Mouse (Mus musculus) hematopoietic stem cell, adult 5-6 weeks (primary cell): ENCODE measurements around the gene Adgrg3. TPM values are rescaled to one million over a fixed set of nuclear protein-coding genes. Genes with fewer than 3 reads are reported as not detected.

ENCODE experiments used
- ATAC-seq, 2 experiments: fragments of 125-278 bp in 1 of 2; replicated peaks in 1 of 2; 2 replicates each; pipeline ENCODE4 v1.8.0; 2016 to 2017; ENCODE audit warnings: inconsistent platforms in 2 of 2, mild to moderate bottlenecking in 2 of 2, moderate number of reproducible peaks in 2 of 2, low read depth in 1 of 2, moderate TSS enrichment in 1 of 2; ENCODE audit not compliant: low FRiP score in 2 of 2, poor library complexity in 2 of 2, severe bottlenecking in 2 of 2, insufficient read depth in 1 of 2, low TSS enrichment in 1 of 2
- total RNA-seq: library from RNA; stranded (forward); fragments of 172-1452, 232-1000 nt; gene quantifications from 2 replicates; pipeline ENCODE4 v1.2.3, GENCODE M21; 2017

The Adgrg3 gene
- total RNA-seq, 1 experiment from 2014 or later, result 114 TPM

DNA sequence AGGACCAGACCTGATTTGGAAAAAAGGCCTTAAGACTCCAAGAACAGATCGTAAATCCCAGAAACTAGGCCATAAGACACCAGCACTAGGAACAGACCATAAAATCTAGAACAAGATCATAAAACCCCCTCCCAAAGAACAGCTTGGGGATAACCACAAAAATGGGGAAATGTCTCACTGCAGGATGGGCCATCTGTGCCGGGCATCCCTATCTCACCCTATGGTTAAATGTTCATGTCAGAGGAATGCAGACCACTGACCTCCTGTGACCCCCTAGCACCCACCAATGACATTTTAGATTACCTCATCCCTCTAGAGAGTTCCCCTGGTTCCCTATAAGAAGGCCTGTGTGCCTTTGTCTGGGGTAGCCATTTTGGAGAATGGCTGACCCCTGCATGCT is 32.1 kb downstream of the Adgrg3 start:
- ATAC-seq, result no peak

- ATAC-seq, result no peak
Measured at GRCm38 (mm10) chr8:95054438-95054837, 36.9 kb downstream of the Adgrg3 start.

DNA sequence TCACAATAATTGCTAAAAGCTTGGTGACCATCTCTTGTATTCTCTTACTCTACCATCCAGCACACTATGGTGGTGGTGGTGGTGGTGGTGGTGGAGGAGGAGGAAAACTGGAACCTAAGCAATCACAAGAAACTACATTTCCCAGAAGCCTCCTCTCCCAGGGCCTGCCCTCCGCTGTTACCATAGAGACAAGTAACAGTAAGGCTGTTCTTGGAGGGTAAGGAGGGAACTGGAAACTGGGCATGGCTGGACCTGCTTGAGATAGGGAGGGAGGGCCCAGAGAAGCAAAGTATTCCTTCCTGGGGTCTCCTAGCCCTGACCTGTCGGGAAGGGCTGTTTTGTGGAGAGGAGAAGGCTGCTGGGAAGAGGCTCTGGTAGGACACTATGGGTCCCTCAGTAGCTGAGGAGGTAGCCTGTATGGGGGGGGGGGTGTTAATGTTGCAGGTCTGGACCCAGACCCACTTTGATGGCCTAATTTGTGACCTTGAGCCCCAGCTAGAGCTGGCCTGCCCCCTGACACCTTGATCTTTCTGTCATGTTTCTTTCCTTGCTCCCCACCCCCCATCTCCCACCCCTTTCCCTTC is 37.5 kb downstream of the Adgrg3 start, which contains the start of gene Drc7:
Gene Drc7, plus strand, starts transcription at position 177 of the 584 bp plus-strand sequence.
- ATAC-seq, result peak in 1 of 2 experiments; percentile 69; a peak in 2 of 4 replicates

DNA sequence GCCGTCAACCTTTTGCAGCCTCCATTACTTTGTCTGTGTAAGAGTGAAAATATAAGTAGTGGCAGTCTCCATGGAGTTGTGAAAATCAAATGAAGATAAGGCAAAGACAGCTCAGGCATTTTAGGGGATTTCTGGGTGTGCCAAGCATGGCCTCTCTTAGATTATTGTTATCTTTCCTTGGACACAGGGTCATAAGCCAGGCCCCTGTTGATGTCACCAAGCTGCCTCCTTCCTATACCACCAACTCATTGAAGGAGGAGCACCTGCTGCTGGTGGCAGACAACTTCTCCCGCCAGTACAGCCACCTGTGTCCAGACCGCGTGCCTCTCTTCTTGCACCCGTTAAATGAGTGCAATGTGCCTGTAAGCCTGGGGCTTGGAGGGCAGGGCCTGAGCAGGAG is 38.9 kb downstream of the Adgrg3 start:
- no peak for ATAC-seq

- peak; percentile 49 to 70 for ATAC-seq
Measured at GRCm38 (mm10) chr8:95058661-95059060, 41.2 kb downstream of the Adgrg3 start.

DNA sequence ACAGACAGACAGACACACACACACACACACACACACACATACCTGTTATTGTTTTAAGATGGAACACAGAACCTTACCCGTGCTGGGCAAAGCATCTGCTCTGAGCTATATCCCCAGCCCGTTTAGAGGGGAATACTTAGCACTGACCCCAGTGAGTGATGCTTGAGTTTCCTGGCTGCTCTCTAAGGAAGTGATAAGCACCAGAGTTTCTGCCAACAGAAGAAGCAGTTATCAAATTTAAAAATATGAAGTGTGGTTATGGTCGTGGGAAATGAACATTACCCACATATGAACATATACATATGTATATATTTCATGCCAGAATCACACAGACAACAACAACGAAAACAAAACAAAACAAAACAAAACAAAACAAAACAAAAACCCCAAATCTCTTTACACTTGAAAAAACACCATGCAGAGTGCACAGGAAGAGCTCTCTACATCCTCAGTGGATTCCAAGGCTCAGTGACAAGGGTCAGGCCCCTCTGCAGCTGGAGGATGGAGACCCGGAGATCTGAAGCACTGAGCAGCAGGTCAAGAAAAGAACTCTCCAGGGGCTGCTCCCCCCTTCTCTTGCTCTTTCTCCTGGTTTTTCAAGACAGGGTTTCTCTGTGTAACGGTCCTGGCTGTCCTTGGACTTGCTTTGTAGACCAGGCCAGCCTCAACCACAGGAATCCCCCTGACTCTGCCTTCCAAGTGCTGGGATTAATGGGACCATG is 42.5 kb downstream of the Adgrg3 start:
- ATAC-seq, result 0 out of 4 replicates have a peak, but pooled peaks of 1 of the 2 experiments have one; percentile 25

DNA sequence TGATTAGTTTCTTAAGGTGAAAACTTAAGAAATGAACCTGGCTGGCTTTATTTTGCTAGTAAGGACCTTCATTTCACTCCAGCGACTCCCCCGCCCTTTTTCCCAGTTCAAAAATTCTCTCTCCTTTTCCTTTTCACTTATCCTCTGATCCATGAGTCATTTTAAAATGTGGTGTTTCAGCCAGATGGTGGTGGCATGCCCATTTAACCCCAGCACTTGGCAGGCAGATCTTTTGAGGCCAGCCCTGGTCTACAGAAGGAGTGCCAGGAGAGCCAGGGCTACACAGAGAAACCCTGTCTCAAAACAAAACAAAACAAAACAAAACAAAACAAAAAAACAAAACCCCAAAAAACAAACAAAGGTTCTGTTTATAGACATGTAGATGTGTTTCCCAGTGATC is 47.0 kb downstream of the Adgrg3 start:
- no peak for ATAC-seq

DNA sequence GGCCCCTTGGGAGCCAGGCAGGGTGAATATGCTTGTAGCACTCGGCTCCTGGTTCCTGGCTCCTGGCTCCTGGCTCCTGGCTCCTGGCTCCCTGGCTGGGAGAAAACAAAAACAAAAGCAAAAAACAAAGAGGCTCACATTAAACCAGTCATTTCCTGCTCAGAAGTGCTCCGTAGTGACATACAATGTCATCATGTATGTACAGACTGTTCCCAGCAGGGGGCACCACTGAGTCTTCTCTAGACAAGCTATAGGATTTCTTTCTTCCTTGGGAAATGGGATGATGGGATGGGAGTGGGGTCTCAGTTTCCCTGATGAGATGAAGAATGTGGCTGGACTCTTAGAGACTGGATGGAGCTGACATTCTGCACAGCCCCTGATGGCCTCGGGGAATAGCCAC is 50.1 kb downstream of the Adgrg3 start:
- peak; percentile 22 to 69; a peak in 2 of 4 replicates for ATAC-seq

DNA sequence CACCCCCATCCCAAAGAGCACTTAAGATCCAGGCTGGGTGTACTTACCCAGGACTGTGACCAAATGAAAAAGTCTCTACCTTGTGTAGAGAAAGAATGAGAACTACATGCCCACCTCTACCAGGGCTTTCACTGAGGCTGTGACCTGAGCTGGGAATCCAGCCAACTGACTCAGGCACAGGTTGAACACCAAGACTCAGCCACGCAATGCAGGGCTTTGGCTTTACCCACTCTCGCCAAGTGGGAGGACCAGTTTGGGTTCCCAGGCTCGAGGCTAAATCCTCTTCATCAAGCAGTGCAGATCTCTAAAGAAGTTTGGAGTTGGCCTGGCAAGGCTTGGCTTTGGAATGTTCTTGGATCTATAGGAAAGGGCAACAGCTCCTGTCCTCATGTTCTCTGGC is 58.0 kb downstream of the Adgrg3 start:
- ATAC-seq, result no peak

- ATAC-seq, result no peak
Measured at GRCm38 (mm10) chr8:95076151-95076550, 58.7 kb downstream of the Adgrg3 start.

DNA sequence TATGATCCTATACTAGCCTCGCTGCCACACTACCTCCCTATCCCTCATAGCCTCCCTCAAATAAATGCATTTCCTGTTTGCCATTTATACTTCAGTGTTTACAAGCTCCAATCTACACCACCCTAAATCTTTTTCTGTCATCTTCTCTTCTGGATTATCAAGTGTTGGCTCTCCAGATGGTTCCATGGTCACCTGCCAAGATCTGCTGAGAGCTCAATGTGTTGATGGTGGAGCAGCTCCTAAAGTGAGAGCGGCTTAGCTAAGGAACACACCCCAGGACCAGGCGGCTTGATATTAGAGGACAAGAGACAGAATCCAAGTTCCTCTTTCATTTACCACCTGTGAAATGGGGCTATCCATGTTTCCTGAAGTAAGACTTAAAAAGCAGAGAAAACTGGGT is 60.6 kb downstream of the Adgrg3 start:
- no peak for ATAC-seq

- no peak for ATAC-seq
Measured at GRCm38 (mm10) chr8:95079305-95079704, 61.8 kb downstream of the Adgrg3 start.

DNA sequence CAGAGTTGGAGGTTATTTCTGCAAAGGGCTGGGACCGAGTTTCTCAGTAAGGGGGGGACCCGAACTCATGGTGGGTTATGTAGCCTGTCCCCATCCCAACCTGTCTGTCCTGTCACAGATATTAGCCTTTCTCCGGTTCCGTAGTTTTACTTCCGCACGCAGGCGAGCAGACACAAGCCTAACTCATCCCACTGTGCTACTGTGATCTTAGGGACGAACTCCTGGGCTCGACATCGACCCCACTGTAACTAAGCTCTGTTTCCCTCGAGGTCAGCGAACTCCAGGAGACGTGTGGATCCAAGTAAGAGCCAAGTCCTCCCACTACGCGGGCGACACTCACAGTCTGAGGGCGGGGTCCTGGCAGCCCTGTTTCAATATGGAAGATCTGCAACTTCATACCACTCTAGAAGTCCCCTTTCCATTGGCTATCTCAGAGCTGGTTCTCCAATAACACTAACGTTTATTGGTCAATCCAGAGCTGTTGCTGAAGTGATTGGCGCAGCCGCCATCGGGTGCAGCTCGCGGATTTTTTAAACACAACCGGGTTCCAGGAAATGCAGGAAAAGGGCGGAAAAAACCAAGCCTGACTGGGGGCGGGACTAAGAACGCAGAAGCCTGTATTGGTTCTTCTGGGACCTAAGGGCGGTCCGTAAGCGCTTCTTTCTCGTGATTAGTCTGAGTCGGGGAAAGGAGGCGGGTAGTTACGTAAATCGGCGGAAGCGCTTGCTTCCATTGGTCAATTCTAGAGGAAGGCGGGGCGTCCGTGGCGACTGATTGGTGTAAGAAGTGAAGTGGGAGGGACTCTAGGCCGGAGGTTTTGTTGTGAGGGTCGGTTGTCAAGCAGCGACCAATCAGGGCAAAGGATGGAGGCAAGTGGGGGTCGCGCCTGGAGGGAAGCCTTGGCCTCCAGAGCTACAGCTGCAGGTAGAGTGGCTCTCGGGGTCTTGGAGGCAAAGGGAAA is 63.2 kb downstream of the Adgrg3 start, which contains the start of gene Katnb1:
Gene Katnb1, plus strand, starts transcription at position 806 of the 961 bp plus-strand sequence.
- ATAC-seq, result peak; percentile 90 to 93

GRCm38 (mm10) chr8:95081650-95082049 is 64.2 kb downstream of the Adgrg3 start:
- no peak for ATAC-seq

- no peak for ATAC-seq
Measured at GRCm38 (mm10) chr8:95084261-95084660, 66.8 kb downstream of the Adgrg3 start.

- no peak for ATAC-seq
Measured at GRCm38 (mm10) chr8:95084744-95085431, 67.4 kb downstream of the Adgrg3 start.

- ATAC-seq, result no peak
Measured at GRCm38 (mm10) chr8:95085432-95086141, 68.1 kb downstream of the Adgrg3 start.
